Mouse (Mus musculus) cerebellum, postnatal 4 days (tissue): ENCODE results near the gene Rgcc.

ENCODE experiments used
- DNase-seq, 2 experiments: peaks; one replicate each; pipeline ENCODE4 v3.0.0; 2022; ENCODE audit warnings: low spot score in 2 of 2, mixed read lengths in 1 of 2

Gene Rgcc

GRCm38 (mm10) chr14:79278927-79279326 is 22.5 kb downstream of the Rgcc start:
- no peak for DNase-seq

- DNase-seq, result no peak
These were observed 23.5 kb downstream of the Rgcc start for GRCm38 (mm10) chr14:79277922-79278321.

GRCm38 (mm10) chr14:79275870-79276395 is 25.5 kb downstream of the Rgcc start:
- no peak for DNase-seq

GRCm38 (mm10) chr14:79275441-79275840 is 26.0 kb downstream of the Rgcc start:
- no peak for DNase-seq

GRCm38 (mm10) chr14:79273697-79274477 is 27.6 kb downstream of the Rgcc start:
- DNase-seq, result no peak

GRCm38 (mm10) chr14:79272991-79273390 is 28.5 kb downstream of the Rgcc start:
- no peak for DNase-seq

- DNase-seq, result no peak
These were observed 29.2 kb downstream of the Rgcc start for GRCm38 (mm10) chr14:79272188-79272694.

GRCm38 (mm10) chr14:79269551-79269950 is 31.9 kb downstream of the Rgcc start:
- DNase-seq, result no peak

- no peak for DNase-seq
These were observed 33.6 kb downstream of the Rgcc start for GRCm38 (mm10) chr14:79267878-79268277.

- DNase-seq, result no peak
These were observed 34.1 kb downstream of the Rgcc start for GRCm38 (mm10) chr14:79267382-79267781.

- DNase-seq, result no peak
These were observed 35.0 kb downstream of the Rgcc start for GRCm38 (mm10) chr14:79266408-79266807.

GRCm38 (mm10) chr14:79265738-79266137 is 35.7 kb downstream of the Rgcc start:
- no peak for DNase-seq

GRCm38 (mm10) chr14:79263321-79263720 is 38.1 kb downstream of the Rgcc start:
- DNase-seq, result no peak

GRCm38 (mm10) chr14:79262677-79263076 is 38.8 kb downstream of the Rgcc start:
- DNase-seq, result peak; percentile 35 to 69

- no peak for DNase-seq
These were observed 42.2 kb downstream of the Rgcc start for GRCm38 (mm10) chr14:79259062-79259779.

- DNase-seq, result no peak
These were observed 44.8 kb downstream of the Rgcc start for GRCm38 (mm10) chr14:79256656-79257055.

- DNase-seq, result no peak
These were observed 45.7 kb downstream of the Rgcc start for GRCm38 (mm10) chr14:79255786-79256185.

- no peak for DNase-seq
These were observed 49.6 kb downstream of the Rgcc start for GRCm38 (mm10) chr14:79251727-79252285.

GRCm38 (mm10) chr14:79244571-79244970 is 56.9 kb downstream of the Rgcc start:
- peak in 1 of 2 experiments; percentile 48 for DNase-seq

GRCm38 (mm10) chr14:79243038-79243883 is 58.2 kb downstream of the Rgcc start:
- no peak for DNase-seq

- no peak for DNase-seq
These were observed 59.1 kb downstream of the Rgcc start for GRCm38 (mm10) chr14:79242386-79242720.
